Mouse (Mus musculus): ENCODE measurements around the gene Slc7a6.

The Slc7a6 gene

GRCm38 (mm10) chr8:106185628-106186270, 17.1 kb downstream of the Slc7a6 start:
- peak; percentile 74 for DNase-seq (ENCODE audit: low read depth, low spot score)

GRCm38 (mm10) chr8:106186394-106186793, 17.7 kb downstream of the Slc7a6 start:
- DNase-seq (ENCODE audit: low read depth, low spot score): no peak

GRCm38 (mm10) chr8:106189162-106189561, 20.5 kb downstream of the Slc7a6 start:
- peak; percentile 33 for DNase-seq (ENCODE audit: low read depth, low spot score)

- no peak for DNase-seq (ENCODE audit: low read depth, low spot score)
These were observed 23.0 kb downstream of the Slc7a6 start for GRCm38 (mm10) chr8:106191639-106192038.

GRCm38 (mm10) chr8:106193162-106193561, 24.5 kb downstream of the Slc7a6 start:
- no peak for DNase-seq (ENCODE audit: low read depth, low spot score)

- no peak for DNase-seq (ENCODE audit: low read depth, low spot score)
These were observed 25.4 kb downstream of the Slc7a6 start for GRCm38 (mm10) chr8:106194062-106194461.

GRCm38 (mm10) chr8:106198741-106199140, 30.1 kb downstream of the Slc7a6 start:
- peak; percentile 57 for DNase-seq (ENCODE audit: low read depth, low spot score)

- peak; percentile 32 for DNase-seq (ENCODE audit: low read depth, low spot score)
These were observed 30.9 kb downstream of the Slc7a6 start for GRCm38 (mm10) chr8:106199596-106199995.

- DNase-seq (ENCODE audit: low read depth, low spot score): peak; percentile 56
These were observed 41.5 kb downstream of the Slc7a6 start for GRCm38 (mm10) chr8:106210035-106210731.

- peak; percentile 98 for DNase-seq (ENCODE audit: low read depth, low spot score)
These were observed 42.2 kb downstream of the Slc7a6 start, which contains the start of the genes Slc7a6os and Prmt7 for GRCm38 (mm10) chr8:106210821-106211345. Slc7a6os (minus strand) TSS chr8:106210935. Prmt7 (plus strand) TSS chr8:106210936.

GRCm38 (mm10) chr8:106211421-106211820, 42.8 kb downstream of the Slc7a6 start:
- DNase-seq (ENCODE audit: low read depth, low spot score): no peak

- no peak for DNase-seq (ENCODE audit: low read depth, low spot score)
These were observed 45.3 kb downstream of the Slc7a6 start for GRCm38 (mm10) chr8:106213959-106214358.

- DNase-seq (ENCODE audit: low read depth, low spot score): no peak
These were observed 51.0 kb downstream of the Slc7a6 start for GRCm38 (mm10) chr8:106219620-106220019.

- peak; percentile 78 for DNase-seq (ENCODE audit: low read depth, low spot score)
These were observed 57.9 kb downstream of the Slc7a6 start for GRCm38 (mm10) chr8:106226589-106226988.

- no peak for DNase-seq (ENCODE audit: low read depth, low spot score)
These were observed 62.9 kb downstream of the Slc7a6 start for GRCm38 (mm10) chr8:106231536-106231935.

GRCm38 (mm10) chr8:106232751-106233150, 64.1 kb downstream of the Slc7a6 start:
- no peak for DNase-seq (ENCODE audit: low read depth, low spot score)

- no peak for DNase-seq (ENCODE audit: low read depth, low spot score)
These were observed 66.1 kb downstream of the Slc7a6 start for GRCm38 (mm10) chr8:106234567-106235261.

- no peak for DNase-seq (ENCODE audit: low read depth, low spot score)
These were observed 68.4 kb downstream of the Slc7a6 start for GRCm38 (mm10) chr8:106237106-106237505.
